Mouse (Mus musculus) liver, adult 2 months (tissue): ENCODE data around the gene Clec16a. TPM values are rescaled to one million over a fixed set of nuclear protein-coding genes. Genes with fewer than 3 reads are reported as not detected.

Experiments
- DNase-seq: peaks from one replicate; pipeline ENCODE4 v3.0.0-alpha.2; 2011; ENCODE audit warnings: low read depth, low spot score; ENCODE audit errors: extremely low read depth
- H3K27ac ChIP-seq: fragments of 200-500 bp; replicated peaks from 2 replicates; pipeline ENCODE4 v1.5.1; 2012; ENCODE audit warnings: low read depth, mild to moderate bottlenecking, control low read depth, inconsistent platforms, low read length; ENCODE audit not compliant: insufficient read depth
- H3K27me3 ChIP-seq: fragments of 200-500 bp; 2 replicates; pipeline ENCODE4 v1.6.1; 2012; ENCODE audit warnings: mild to moderate bottlenecking, moderate library complexity, low read length, inconsistent platforms; ENCODE audit not compliant: control insufficient read depth, insufficient read depth
- H3K36me3 ChIP-seq: fragments of 200-500 bp; 2 replicates; pipeline ENCODE4 v1.6.1; 2012; ENCODE audit warnings: low read length, inconsistent platforms; ENCODE audit not compliant: control insufficient read depth, insufficient read depth
- H3K4me1 ChIP-seq: fragments of 200-500 bp; 2 replicates; pipeline ENCODE4 v1.6.1; 2011; ENCODE audit warnings: low read length; ENCODE audit not compliant: control insufficient read depth, insufficient read depth
- H3K4me3 ChIP-seq: fragments of 200-500 bp; 2 replicates; pipeline ENCODE4 v1.5.1; 2011; ENCODE audit warnings: low read depth, mild to moderate bottlenecking, control low read depth, low read length, moderate library complexity; ENCODE audit not compliant: insufficient read depth
- H3K79me2 ChIP-seq: fragments of 200-500 bp; 2 replicates; pipeline ENCODE4 v1.6.1; 2012; ENCODE audit warnings: inconsistent platforms, mild to moderate bottlenecking, low read length, moderate library complexity; ENCODE audit not compliant: control insufficient read depth, insufficient read depth
- H3K9ac ChIP-seq: fragments of 200-500 bp; 2 replicates; pipeline ENCODE4 v1.6.1; 2012; ENCODE audit warnings: low read depth, mild to moderate bottlenecking, control low read depth, inconsistent platforms, low read length
- CTCF ChIP-seq: fragments of 200-500 bp; IDR thresholded peaks from 2 replicates; pipeline ENCODE4 v1.5.1; 2011; ENCODE audit warnings: low read depth, low read length, control low read depth
- POLR2A ChIP-seq: fragments of 200-500 bp; IDR thresholded peaks from 2 replicates; pipeline ENCODE4 v1.6.1; 2011; ENCODE audit warnings: low read length, control low read depth; ENCODE audit not compliant: insufficient read depth; ENCODE audit errors: extremely low read depth
- WGBS: fragments of 180-500 bp; shearing (Covaris S2); methylation state at CpG from one replicate; pipeline ENCODE4 v1.1.7; 2018; 5-methylcytosine and 5-hydroxymethylcytosine counted together
- polyA plus RNA-seq: library from polyadenylated mRNA; depleted of rRNA; stranded (reverse); fragments of >200 nt; gene quantifications from 2 replicates; pipeline ENCODE4 v1.2.3, GENCODE M21; 2012
- total RNA-seq: library from RNA; depleted of rRNA; stranded (reverse); fragments of >200 nt; gene quantifications from 2 replicates; pipeline ENCODE4 v1.2.3, GENCODE M21; 2014

Gene Clec16a
- total and polyA plus RNA-seq, 2 experiments = 9.8 to 11.6 TPM

DNA sequence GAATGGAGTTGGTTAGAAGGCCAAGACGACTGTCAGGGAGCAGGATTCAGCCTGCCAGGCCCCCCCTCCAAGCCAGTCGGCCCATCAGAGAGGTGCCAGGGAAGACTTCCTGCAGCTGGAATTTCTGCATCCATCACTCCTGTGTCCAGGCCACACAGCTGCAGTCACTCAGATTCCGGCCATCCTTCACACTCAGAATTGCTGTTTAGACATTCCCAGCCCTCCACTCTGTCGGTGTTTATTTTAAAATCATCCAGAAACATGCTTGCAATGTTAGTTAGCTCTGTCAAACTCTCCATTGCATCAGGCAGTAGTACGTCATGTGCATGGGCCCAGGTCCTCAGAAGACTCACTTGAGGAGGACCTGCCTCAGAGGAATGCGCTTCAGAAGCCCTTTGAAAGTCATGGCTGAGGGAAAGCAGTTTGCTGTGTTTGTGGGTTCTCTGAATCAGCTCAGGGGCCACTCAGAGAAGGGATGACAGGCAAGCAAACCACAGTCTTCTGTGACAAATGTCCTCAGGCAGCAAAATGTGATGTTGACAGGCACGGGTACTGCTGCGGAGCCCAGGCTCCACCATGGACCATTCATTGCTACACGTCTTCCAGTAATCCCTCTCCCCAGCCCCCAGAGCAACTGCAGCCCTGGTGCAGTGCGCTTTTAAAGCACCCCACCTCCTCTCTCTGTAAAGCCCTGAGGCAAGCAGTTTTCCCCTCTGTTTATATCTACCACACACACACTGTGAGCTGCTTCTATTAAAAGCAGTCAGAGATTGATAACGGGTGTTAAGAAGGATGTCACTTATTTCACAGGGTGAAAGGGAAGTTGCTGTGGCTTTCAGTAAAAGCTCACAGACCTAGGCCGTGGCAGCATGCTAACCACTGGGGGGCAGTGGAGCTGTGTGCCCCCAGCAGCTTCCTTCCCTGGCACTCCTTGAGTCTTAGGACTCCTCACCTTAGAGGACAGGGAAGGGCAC lies 120.1 kb downstream of the Clec16a start:
- Histone ChIP-seq H3K9ac (no peak overlapping the region), H3K4me1 (peaks cover 16% of the 10 kb centered on the region), H3K4me3 (no peak overlapping the region), H3K36me3 (no peaks in the 10 kb centered on the region), H3K27ac (no peak overlapping the region; the same call in 1 of the 2 replicates), H3K79me2 (no peaks in the 10 kb centered on the region), H3K27me3 (no peaks in the 10 kb centered on the region)
- 78% methylated on average over 12 of the region's 12 CpGs for WGBS
- DNase-seq = no peak
- TF ChIP-seq CTCF (peak; percentile 76), POLR2A (no peak)

DNA sequence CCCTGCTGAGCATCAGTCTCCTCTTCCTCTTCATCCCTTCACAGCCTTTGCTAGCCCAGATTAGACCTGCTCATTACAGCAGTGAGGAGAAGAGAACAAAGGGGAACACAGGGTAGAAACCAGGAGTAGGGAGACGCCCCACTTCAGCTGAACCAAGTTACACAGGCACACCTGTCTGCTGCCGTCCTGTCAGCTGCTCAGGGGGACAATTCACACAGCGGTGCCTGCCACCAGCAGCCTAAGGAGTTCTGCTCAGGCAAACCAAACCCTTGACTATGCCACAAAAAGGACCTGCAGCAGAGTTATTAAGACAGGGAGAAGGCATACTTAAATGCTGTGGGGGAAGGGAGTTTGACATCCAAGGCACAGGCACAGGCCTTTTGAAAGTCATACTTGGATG lies 121.6 kb downstream of the Clec16a start:
- DNase-seq = no peak
- TF ChIP-seq CTCF (no peak), POLR2A (no peak)
- Histone ChIP-seq H3K79me2 (no peaks in the 10 kb centered on the region), H3K27me3 (no peaks in the 10 kb centered on the region), H3K9ac (no peak overlapping the region), H3K4me3 (no peak overlapping the region), H3K27ac (no peak overlapping the region), H3K4me1 (peaks cover 16% of the 10 kb centered on the region), H3K36me3 (no peaks in the 10 kb centered on the region)
- 98% methylated on average over 3 of the region's 3 CpGs for WGBS

DNA sequence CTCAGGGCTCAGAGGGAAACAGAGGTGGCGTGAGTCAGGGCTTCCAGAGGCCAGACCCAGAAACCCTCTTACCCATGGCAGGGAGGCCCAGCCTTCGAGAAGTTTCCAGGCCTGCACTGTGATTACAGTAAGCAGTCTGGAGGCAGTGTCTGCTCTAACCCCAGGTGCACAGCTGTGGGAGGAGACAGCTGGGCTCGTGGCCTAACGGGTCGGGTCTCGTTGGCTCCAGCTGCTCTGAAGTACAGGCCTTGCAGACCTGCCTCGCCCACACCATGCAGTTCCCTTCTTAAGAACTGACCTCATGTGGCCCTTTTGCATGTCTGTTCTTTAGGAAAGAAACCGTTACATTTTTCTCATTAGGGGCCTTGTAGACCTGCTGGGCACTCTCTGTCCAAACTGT lies 123.3 kb downstream of the Clec16a start:
- Histone ChIP-seq H3K4me3 (no peak overlapping the region), H3K9ac (no peak overlapping the region), H3K36me3 (no peaks in the 10 kb centered on the region), H3K4me1 (peaks cover 16% of the 10 kb centered on the region), H3K27me3 (no peaks in the 10 kb centered on the region), H3K27ac (no peak overlapping the region), H3K79me2 (no peaks in the 10 kb centered on the region)
- TF ChIP-seq CTCF = no peak
- no peak for TF ChIP-seq POLR2A
- 98% methylated on average over 8 of the region's 8 CpGs for WGBS
- DNase-seq = no peak

DNA sequence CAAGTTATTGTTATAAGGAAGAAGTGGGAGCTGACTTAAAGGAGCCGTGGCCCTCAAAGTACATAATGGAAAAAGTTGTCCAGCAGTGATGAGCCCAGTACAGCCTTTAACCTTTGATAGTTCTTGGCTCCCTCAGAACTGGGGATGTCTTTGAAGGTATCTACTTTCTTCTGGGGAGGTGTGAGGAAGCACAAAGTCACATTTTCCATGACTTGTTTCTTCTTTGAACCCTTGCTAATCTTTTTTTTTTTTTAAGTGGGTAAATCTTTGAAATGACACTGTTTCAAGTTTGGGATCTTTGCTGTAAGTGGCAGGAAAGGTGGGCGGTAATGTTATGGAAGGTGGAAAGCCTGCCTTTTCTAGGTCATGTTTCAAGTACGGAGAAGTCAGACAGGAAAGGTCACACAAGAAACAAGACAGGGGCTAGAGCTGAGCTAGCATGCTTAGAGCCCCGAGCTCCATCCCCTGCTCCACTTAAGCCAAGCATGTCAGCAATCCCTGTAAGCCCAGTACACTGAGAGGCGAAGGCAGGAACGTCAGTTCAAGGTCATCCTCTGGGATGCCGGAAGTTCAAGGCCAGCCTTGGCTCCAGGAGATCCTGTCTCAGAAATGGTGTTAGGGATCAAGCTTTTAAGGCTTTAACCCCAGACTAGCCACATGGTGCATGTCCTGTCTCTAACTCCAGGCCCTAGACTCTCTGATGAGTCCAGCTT lies 124.0 kb downstream of the Clec16a start:
- DNase-seq = no peak
- Histone ChIP-seq H3K27ac (no peak overlapping the region), H3K4me3 (no peak overlapping the region), H3K27me3 (no peaks in the 10 kb centered on the region), H3K79me2 (no peaks in the 10 kb centered on the region), H3K4me1 (peaks cover 10% of the 10 kb centered on the region), H3K9ac (no peak overlapping the region), H3K36me3 (no peaks in the 10 kb centered on the region)
- TF ChIP-seq POLR2A (no peak), CTCF (no peak)
- WGBS = 81% methylated on average over 7 of the region's 7 CpGs

DNA sequence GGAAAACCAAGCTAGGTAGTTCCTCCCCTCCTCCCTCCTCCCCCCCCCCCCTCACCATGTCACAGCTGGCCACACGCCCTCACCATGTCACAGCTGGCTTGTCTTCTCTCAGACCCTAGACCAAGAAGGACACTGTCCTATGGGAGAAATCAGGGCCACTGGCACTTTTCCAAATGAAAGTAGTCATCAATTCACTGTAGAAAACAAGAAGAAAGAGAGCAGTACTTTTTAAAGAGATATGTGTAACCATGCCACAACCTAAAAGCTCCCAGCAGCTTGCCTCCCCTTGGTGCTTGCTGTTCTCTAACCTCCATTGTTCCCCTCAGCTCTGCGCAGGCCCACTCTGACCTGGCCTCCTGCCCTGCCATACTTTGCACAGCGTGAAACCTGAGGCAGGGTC lies 124.8 kb downstream of the Clec16a start:
- no peak for DNase-seq
- H3K27me3 ChIP-seq = no peaks in the 10 kb centered on the region
- peaks cover 3% of the 10 kb centered on the region; the same call in 1 of the 2 replicates for H3K4me1 ChIP-seq
- TF ChIP-seq CTCF = no peak
- TF ChIP-seq POLR2A = no peak
- no peaks in the 10 kb centered on the region for H3K79me2 ChIP-seq
- 91% methylated on average over 3 of the region's 3 CpGs for WGBS
- H3K4me3 ChIP-seq = no peak overlapping the region
- no peak overlapping the region for H3K9ac ChIP-seq
- no peaks in the 10 kb centered on the region for H3K36me3 ChIP-seq
- no peak overlapping the region for H3K27ac ChIP-seq
